Mouse (Mus musculus) lung, adult 2 months (tissue): ENCODE measurements at regions not wholly inside any gene's neighbourhood (a gene's known extent, or its start where the extent isn't known, plus 50 kb on each side); places are given as distances from the start of the nearest gene placed in this dataset.

Experiments
- DNase-seq: peaks from one replicate; pipeline ENCODE4 v3.0.0; 2022
- H3K4me1 ChIP-seq: fragments of 200-500 bp; 2 replicates; pipeline ENCODE4 v1.6.1; 2011; ENCODE audit warnings: low read length; ENCODE audit not compliant: control insufficient read depth, insufficient read depth
- H3K4me3 ChIP-seq: fragments of 200-500 bp; replicated peaks from 2 replicates; pipeline ENCODE3; 2011; ENCODE audit warnings: low read depth, mild to moderate bottlenecking, control low read depth, low read length; ENCODE audit errors: extremely low read depth
- CTCF ChIP-seq: fragments of 200-500 bp; IDR thresholded peaks from 2 replicates; pipeline ENCODE4 v1.5.1; 2011; ENCODE audit warnings: mild to moderate bottlenecking, low read length, control low read depth; ENCODE audit not compliant: insufficient read depth
- POLR2A ChIP-seq: fragments of 200-500 bp; IDR thresholded peaks from 2 replicates; pipeline ENCODE4 v1.6.1; 2011; ENCODE audit warnings: low read depth, mild to moderate bottlenecking, control low read depth, low read length, borderline replicate concordance; ENCODE audit errors: extremely low read depth
- WGBS: fragments of 180-500 bp; shearing (Covaris S2); methylation state at CpG from one replicate; pipeline ENCODE4 v1.1.7; 2018; 5-methylcytosine and 5-hydroxymethylcytosine counted together

- no peak for TF ChIP-seq POLR2A
- no peak for TF ChIP-seq CTCF
- Histone ChIP-seq H3K4me1 (no peaks in the 10 kb centered on the region), H3K4me3 (no peak overlapping the region)
- WGBS = 5% methylated on average over 12 of the region's 12 CpGs
- DNase-seq = no peak
Observed at GRCm38 (mm10) chr12:106597636-106598035, 587.6 kb downstream of the Vrk1 start.

GRCm38 (mm10) chr12:106607240-106607639 lies 597.2 kb downstream of the Vrk1 start:
- H3K4me1 ChIP-seq = no peaks in the 10 kb centered on the region
- DNase-seq = no peak
- H3K4me3 ChIP-seq = no peak overlapping the region
- TF ChIP-seq POLR2A = no peak
- TF ChIP-seq CTCF = no peak

- TF ChIP-seq CTCF = no peak
- TF ChIP-seq POLR2A = no peak
- WGBS = 73% methylated on average over 11 of the region's 11 CpGs
- Histone ChIP-seq H3K4me1 (no peaks in the 10 kb centered on the region), H3K4me3 (no peak overlapping the region)
- DNase-seq = no peak
Observed at GRCm38 (mm10) chr12:106607655-106608337, 597.8 kb downstream of the Vrk1 start.

DNA sequence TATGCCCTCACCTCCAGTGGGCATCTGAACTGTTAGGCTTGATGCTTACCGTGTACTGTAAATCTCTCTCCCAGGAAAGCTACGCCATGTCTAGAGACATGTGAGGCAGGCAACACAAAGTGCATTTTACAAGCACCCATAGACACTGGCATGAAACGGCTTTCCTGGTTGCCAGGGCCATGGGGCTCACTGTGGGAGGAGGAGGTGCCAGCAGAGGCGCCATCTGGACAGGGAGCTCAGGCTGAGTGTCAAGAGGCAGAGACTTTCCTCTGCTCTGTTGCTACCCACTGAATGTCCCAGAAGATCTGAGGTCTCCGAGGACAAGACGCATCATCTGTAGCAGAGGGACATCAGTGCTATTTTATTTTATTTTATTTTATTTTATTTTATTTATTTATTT lies 608.7 kb downstream of the Vrk1 start:
- no peak for TF ChIP-seq POLR2A
- TF ChIP-seq CTCF = no peak
- WGBS = 92% methylated on average over 6 of the region's 6 CpGs
- Histone ChIP-seq H3K4me1 (no peaks in the 10 kb centered on the region), H3K4me3 (no peak overlapping the region)
- no peak for DNase-seq

GRCm38 (mm10) chr12:106626786-106627185 lies 616.8 kb downstream of the Vrk1 start:
- H3K4me3 ChIP-seq = no peak overlapping the region
- H3K4me1 ChIP-seq = no peaks in the 10 kb centered on the region
- TF ChIP-seq POLR2A = no peak
- no peak for TF ChIP-seq CTCF
- 55% methylated on average over 15 of the region's 15 CpGs for WGBS
- no peak for DNase-seq

DNA sequence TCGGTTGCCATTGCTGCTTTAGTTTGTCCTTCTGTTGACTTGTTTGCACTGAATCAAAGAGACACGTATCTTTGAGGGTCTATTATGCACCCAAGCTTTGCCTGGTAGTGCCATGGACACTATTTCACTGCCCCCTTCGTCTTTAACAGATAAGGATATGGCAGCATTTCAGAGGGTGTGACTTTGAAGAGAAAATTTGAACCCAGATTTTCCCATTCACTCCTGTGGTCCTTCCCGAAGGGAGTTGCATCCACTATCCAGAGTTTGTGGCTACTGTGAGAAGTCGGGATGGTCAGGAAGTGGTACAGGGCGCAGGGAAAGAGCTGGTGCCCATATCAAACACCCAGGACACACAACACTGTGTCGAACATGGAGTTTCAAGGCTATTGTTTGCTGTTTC lies 622.5 kb downstream of the Vrk1 start:
- 70% methylated on average over 7 of the region's 7 CpGs for whole genome bisulfite sequencing
- no peak overlapping the region for H3K4me3 ChIP-seq
- no peaks in the 10 kb centered on the region for H3K4me1 ChIP-seq
- TF ChIP-seq POLR2A (no peak), CTCF (no peak)
- DNase-seq = no peak

- DNase-seq = no peak
- TF ChIP-seq POLR2A (no peak), CTCF (no peak)
- H3K4me1 ChIP-seq = no peaks in the 10 kb centered on the region
- H3K4me3 ChIP-seq = no peak overlapping the region
- WGBS = 11% methylated on average over 8 of the region's 8 CpGs
Observed at GRCm38 (mm10) chr12:106633096-106633495, 623.1 kb downstream of the Vrk1 start.

DNA sequence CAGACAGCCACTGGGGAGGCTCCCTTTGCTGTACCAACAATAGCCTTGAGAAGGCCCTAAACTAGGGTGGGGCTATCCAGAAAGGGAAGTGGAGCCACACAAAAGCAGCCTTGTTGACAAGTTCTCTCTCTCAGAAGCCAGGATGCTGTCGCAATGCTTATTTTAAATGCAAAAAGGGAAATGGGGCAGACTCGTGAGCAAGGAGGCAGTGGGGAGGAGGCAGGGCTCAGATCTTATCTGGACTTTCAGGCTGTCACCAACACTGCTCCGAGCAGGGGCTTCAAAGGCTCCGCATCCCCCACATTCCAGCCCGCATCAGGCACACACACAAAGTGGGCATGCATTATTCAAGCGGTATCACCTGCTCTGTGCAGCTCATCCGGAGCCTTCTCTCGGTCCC lies 648.3 kb downstream of the Vrk1 start:
- TF ChIP-seq POLR2A (no peak), CTCF (no peak)
- H3K4me3 ChIP-seq = no peak overlapping the region
- no peaks in the 10 kb centered on the region for H3K4me1 ChIP-seq
- DNase-seq = no peak
- WGBS = 8% methylated on average over 8 of the region's 8 CpGs

DNA sequence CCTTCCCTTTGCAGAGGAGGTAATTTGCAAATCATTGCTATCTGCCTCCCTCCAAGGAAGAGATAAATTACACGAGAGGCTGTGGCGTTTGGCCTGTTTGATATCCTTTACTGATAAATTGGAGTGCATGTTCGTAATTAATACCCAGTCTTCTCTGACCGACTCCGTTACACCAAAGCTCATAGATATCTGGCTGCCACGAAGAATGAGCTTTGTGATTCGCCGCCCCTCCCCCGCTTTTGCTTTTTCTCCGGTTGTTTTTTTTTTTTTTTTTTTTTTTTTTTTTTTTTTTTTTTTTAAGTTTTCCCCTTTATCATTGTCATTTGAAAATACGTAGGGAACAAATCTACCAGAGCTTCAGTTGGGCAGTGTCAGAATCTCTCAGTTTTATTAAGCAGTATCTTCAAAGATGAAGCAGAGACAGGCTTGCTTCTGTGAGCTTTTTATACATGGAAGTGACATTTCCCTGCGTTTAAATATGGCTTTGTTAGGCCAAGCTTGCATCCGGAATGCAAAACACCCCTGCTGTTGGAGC lies 663.3 kb downstream of the Vrk1 start:
- no peak for TF ChIP-seq CTCF
- no peak for TF ChIP-seq POLR2A
- no peak for DNase-seq
- WGBS = 23% methylated on average over 13 of the region's 13 CpGs

DNA sequence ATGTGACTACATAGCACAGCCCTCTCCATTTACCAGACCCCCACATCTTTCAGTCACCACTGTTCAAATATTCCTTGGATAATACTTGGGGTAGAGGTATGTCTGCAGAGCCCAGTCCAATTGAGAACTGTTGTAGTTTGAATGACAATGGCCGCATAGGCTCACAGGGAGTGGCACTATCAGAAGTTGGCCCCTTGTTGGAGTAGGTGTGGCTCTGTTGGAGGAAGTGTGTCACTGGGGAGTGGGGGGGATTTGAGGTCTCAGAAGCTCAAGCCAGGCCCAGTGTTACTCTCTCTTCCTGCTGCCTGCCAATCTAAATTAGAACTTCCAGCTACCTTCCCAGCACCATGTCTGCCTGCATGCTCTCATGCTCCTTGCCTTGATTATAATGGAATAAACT lies 664.7 kb downstream of the Vrk1 start:
- no peak for DNase-seq
- WGBS = 84% methylated on average over 1 of the region's 1 CpGs
- TF ChIP-seq POLR2A = no peak
- no peak for TF ChIP-seq CTCF
- H3K4me3 ChIP-seq = no peak overlapping the region
- no peaks in the 10 kb centered on the region for H3K4me1 ChIP-seq

More for the DNA sequence above, 663.3 kb downstream of the Vrk1 start:
- Histone ChIP-seq H3K4me1 (no peaks in the 10 kb centered on the region), H3K4me3 (no peak overlapping the region)

DNA sequence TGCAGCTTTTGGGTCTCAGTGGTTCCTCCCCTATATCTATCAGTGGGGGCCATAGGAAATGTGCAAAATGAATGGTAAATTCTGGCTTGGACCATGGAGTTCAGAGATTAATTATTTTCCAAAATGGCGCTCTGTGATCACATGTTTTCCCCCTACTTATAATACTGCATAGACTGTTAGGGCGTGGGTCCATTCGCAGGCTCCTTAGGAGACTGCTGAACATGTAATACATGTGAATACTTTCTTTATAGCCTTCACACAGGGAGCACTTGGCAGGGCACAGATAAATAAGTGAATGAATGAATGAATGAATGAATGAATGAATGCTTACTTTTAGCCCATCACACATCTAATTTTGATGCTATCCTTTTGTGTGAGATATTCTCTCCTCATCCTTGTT lies 666.1 kb downstream of the Vrk1 start:
- no peak for TF ChIP-seq POLR2A
- no peak for TF ChIP-seq CTCF
- Histone ChIP-seq H3K4me1 (no peaks in the 10 kb centered on the region), H3K4me3 (no peak overlapping the region)
- DNase-seq = no peak
- WGBS = 89% methylated on average over 3 of the region's 3 CpGs
